Mouse (Mus musculus) liver, adult 2 months (tissue): ENCODE data around the gene Gm20388.

ENCODE experiments used
- CTCF ChIP-seq: fragments of 200-500 bp; IDR thresholded peaks from 2 replicates; pipeline ENCODE4 v1.5.1; 2011; ENCODE audit warnings: low read depth, low read length, control low read depth
- POLR2A ChIP-seq: fragments of 200-500 bp; IDR thresholded peaks from 2 replicates; pipeline ENCODE4 v1.6.1; 2011; ENCODE audit warnings: low read length, control low read depth; ENCODE audit not compliant: insufficient read depth; ENCODE audit errors: extremely low read depth

- TF ChIP-seq POLR2A: no peak
- TF ChIP-seq CTCF: no peak
These were observed 3604.3 kb downstream of the Gm20388 start, which contains the start of gene Dbndd1 for GRCm38 (mm10) chr8:123514781-123515539.
